Mouse (Mus musculus) ovary, postnatal 10 days (tissue): ENCODE results near the gene E130208F15Rik.

ENCODE experiments used
- DNase-seq: peaks from one replicate; pipeline ENCODE4 v3.0.0; 2022; ENCODE audit warnings: low spot score

The E130208F15Rik gene

GRCm38 (mm10) chr7:30335688-30336087 lies 14.1 kb downstream of the E130208F15Rik start:
- DNase-seq, result no peak

- peak; percentile 58 for DNase-seq
Measured at GRCm38 (mm10) chr7:30336384-30336783, 14.8 kb downstream of the E130208F15Rik start.

- DNase-seq, result no peak
Measured at GRCm38 (mm10) chr7:30339432-30340109, 18.0 kb downstream of the E130208F15Rik start.

- DNase-seq, result peak; percentile 60
Measured at GRCm38 (mm10) chr7:30346635-30347379, 25.3 kb downstream of the E130208F15Rik start.

GRCm38 (mm10) chr7:30347828-30348227 lies 26.3 kb downstream of the E130208F15Rik start:
- DNase-seq, result no peak

GRCm38 (mm10) chr7:30353279-30353822 lies 31.8 kb downstream of the E130208F15Rik start:
- DNase-seq, result peak; percentile 38

GRCm38 (mm10) chr7:30354059-30354458 lies 32.5 kb downstream of the E130208F15Rik start:
- DNase-seq, result no peak

- DNase-seq, result no peak
Measured at GRCm38 (mm10) chr7:30358378-30359186, 37.0 kb downstream of the E130208F15Rik start.

- DNase-seq, result no peak
Measured at GRCm38 (mm10) chr7:30359276-30359865, 37.8 kb downstream of the E130208F15Rik start.

- DNase-seq, result no peak
Measured at GRCm38 (mm10) chr7:30360028-30360427, 38.5 kb downstream of the E130208F15Rik start.

- DNase-seq, result no peak
Measured at GRCm38 (mm10) chr7:30362652-30363343, 41.3 kb downstream of the E130208F15Rik start, which contains the start of gene Lrfn3. Lrfn3 (minus strand) TSS chr7:30362772.

- DNase-seq, result no peak
Measured at GRCm38 (mm10) chr7:30363344-30363738, 41.8 kb downstream of the E130208F15Rik start.

- no peak for DNase-seq
Measured at GRCm38 (mm10) chr7:30367466-30367865, 45.9 kb downstream of the E130208F15Rik start.
